Mouse (Mus musculus): ENCODE data around the gene Caskin2. TPM values are rescaled to one million over a fixed set of nuclear protein-coding genes. Genes with fewer than 3 reads are reported as not detected.

Gene Caskin2
- polyA plus RNA-seq, 1 experiment from 2014 or later: 21.0 TPM

DNA sequence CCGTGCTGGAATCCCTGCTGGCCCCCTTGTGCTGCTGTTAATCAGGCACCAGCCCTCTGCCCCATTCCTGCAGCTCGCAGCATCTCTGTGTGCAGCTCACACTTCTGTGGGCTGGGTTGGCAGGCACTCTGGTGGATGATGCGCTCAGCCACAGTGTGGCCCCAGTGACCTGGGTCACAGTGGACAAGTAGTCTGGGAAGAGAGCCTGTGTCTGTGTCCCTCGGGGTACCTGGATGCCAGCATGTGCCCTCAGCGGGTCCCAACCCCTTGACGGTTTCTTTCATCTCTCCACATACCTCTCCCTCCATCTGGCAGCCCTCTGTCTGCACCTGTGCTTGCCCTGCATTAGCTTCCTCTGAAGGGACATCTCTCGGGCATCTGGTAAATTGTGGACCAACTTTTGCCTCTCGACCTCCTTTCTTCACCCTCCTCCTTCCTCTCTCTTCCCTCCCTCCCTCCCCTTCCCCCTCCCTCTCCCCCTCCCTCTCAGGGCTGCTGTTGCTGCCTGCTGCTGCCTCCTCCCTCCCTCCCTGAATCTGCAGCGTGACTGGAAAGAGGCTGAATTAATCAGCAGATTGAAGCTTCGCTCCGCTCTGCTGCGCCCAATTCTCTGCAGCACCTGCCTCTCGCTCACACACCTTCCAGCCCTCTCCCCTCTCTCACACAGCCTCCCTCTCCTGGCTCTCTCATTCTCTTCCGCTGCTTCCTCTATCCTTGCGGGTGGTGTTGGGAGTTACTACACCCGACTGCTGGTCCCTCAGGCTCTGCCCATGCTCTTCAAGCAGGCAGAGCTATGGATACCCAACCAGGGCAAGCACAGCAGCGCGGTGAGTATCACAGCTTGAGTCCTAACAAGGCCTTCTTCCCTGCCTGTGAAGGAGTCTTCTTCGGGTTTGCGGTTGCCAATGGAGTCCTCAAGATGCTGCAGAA, 33.0 kb downstream of the Caskin2 start:
- 19% methylated on average over 20 of the region's 20 CpGs for WGBS
- Histone ChIP-seq H3K9ac (ENCODE audit: low read length) (peak overlapping the region; percentile 59; the same call in 1 of the 2 replicates), H3K27ac (replicated peaks in 1 of 2; ENCODE audit: control insufficient read depth in 1 of 2, insufficient read depth in 1 of 2, low read depth in 2 of 2, low read length in 2 of 2) (peak overlapping the region; percentile 97), H3K4me2 (ENCODE audit: low read length) (peak overlapping the region; percentile 56), H3K27me3 (ENCODE audit: control insufficient read depth, insufficient read depth, low read length) (no peaks in the 10 kb centered on the region), H3K9me3 (ENCODE audit: control insufficient read depth, low read length) (no peaks in the 10 kb centered on the region), H3K4me1 (ENCODE audit: control insufficient read depth in 2 of 2, insufficient read depth in 2 of 2, low read length in 2 of 2) (peaks cover 47 to 59% of the 10 kb centered on the region in 2 experiments), H3K36me3 (ENCODE audit: control insufficient read depth, insufficient read depth, low read length) (peaks cover 21% of the 10 kb centered on the region), H3K4me3 (ENCODE audit: control insufficient read depth in 1 of 2, insufficient read depth in 1 of 2, low read depth in 1 of 2, low read length in 2 of 2) (no peak overlapping the region)
- no peak for ATAC-seq (ENCODE audit: insufficient number of reproducible peaks, insufficient read depth, low FRiP score, low read depth)

DNA sequence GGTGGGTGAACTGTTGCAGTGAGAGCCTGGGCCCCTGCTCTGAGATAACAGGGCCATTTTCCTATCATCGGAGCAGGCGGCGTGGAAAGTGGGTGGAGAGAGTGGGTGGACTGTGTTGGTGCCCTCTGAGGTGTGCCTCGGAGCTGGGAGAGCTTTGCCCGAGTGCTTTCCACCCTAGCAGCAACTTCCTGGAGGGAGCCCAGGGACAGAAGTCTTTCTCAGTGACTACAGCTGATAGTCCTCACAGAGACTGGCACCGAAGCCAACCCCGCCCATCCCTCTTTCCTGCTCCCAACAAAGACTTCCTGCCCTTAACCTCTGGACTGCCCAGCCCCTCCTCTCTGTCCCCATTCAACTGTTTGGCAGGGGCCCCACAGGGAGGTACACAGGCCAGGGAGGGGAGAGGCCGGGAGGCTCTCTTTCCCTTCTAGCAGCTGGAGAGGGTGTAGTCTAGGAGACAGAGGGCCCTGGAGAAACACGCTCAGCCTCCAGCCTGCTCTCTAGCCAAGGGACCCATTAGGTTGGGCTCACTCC, 34.3 kb downstream of the Caskin2 start:
- peak; percentile 91 for ATAC-seq (ENCODE audit: insufficient number of reproducible peaks, insufficient read depth, low FRiP score, low read depth)
- WGBS: 2% methylated on average over 9 of the region's 9 CpGs
- H3K9ac ChIP-seq (ENCODE audit: low read length): peak overlapping the region; percentile 59
- H3K4me2 ChIP-seq (ENCODE audit: low read length): peak overlapping the region; percentile 56
- H3K27me3 ChIP-seq (ENCODE audit: control insufficient read depth, insufficient read depth, low read length): no peaks in the 10 kb centered on the region
- peak overlapping the region; percentile 8 to 12; a peak in 1 of 4 replicates for H3K4me3 ChIP-seq (ENCODE audit: control insufficient read depth in 1 of 2, insufficient read depth in 1 of 2, low read depth in 1 of 2, low read length in 2 of 2)
- peak overlapping the region; percentile 97 for H3K27ac ChIP-seq (replicated peaks in 1 of 2; ENCODE audit: control insufficient read depth in 1 of 2, insufficient read depth in 1 of 2, low read depth in 2 of 2, low read length in 2 of 2)
- no peaks in the 10 kb centered on the region for H3K9me3 ChIP-seq (ENCODE audit: control insufficient read depth, low read length)
- peaks cover 52 to 70% of the 10 kb centered on the region in 2 experiments for H3K4me1 ChIP-seq (ENCODE audit: control insufficient read depth in 2 of 2, insufficient read depth in 2 of 2, low read length in 2 of 2)
- peaks cover 17% of the 10 kb centered on the region for H3K36me3 ChIP-seq (ENCODE audit: control insufficient read depth, insufficient read depth, low read length)

DNA sequence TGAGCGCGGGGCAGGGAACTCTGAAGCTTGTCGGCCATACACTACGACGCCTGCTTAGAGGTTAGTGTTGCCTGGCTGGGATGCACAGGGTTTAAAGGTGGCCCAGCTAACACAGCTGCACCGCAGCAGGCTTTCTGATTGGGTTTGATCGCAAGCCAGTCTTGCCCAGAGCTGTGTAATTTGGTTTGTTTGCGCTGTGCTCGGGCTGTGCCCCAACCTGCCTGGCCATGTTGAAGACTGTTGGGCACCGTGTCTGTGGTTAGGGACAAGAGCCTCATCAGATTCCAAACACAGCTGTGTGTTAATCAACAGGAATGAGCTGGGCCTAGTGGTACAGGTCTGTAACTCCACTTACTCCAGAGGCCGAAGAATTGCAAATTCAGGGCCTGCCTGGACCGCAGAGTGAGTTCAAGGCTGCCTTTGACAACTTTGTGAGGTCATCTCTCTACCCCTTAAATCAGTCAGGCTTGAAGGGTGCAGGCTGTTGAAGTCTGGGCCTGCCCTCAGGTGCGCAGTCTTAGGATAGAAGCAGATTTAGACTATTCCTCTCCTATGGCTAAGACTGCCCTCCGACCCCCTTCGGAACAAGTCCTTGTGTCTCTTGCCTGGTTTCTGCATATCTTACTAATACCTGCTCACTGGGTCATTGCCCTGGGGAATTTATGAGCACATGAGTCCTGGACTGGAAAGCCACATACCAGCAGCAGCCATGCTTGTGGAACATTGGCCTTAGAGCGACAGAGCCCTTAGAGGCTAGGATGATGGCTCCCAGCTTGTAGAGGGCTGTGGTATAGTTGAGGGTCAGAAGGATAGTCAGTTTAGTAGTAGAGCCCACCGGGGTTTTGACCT, 35.7 kb downstream of the Caskin2 start:
- ATAC-seq (ENCODE audit: insufficient number of reproducible peaks, insufficient read depth, low FRiP score, low read depth): no peak

DNA sequence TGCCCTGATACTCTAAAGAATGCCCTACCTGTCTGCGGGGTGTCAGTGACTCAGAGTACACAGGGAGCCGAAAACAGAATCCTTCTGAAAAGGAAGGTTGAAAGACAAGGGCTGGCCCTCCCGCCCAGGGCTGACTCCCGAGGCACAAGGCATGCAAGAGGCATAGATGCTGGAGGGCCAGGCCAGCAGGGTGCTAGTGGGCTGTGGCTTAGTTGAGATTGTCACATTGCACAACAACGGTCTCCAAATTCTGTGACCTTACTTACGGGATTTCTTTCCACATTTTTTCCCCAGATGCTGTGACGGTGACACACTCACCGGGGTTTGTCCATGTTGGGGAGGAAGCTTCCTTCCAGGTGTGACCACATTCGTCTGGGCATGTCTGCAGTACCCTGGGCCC, 36.5 kb downstream of the Caskin2 start:
- peaks cover 22% of the 10 kb centered on the region for H3K36me3 ChIP-seq (ENCODE audit: control insufficient read depth, insufficient read depth, low read length)
- peak overlapping the region; percentile 43; the same call in 1 of the 2 replicates for H3K9ac ChIP-seq (ENCODE audit: low read length)
- no peak for ATAC-seq (ENCODE audit: insufficient number of reproducible peaks, insufficient read depth, low FRiP score, low read depth)
- H3K9me3 ChIP-seq (ENCODE audit: control insufficient read depth, low read length): no peaks in the 10 kb centered on the region
- H3K4me2 ChIP-seq (ENCODE audit: low read length): peak overlapping the region; percentile 29; the same call in 1 of the 2 replicates
- H3K27me3 ChIP-seq (ENCODE audit: control insufficient read depth, insufficient read depth, low read length): no peaks in the 10 kb centered on the region
- WGBS: 66% methylated on average over 9 of the region's 9 CpGs
- peak overlapping the region; percentile 25 to 75 for H3K27ac ChIP-seq (replicated peaks in 1 of 2; ENCODE audit: control insufficient read depth in 1 of 2, insufficient read depth in 1 of 2, low read depth in 2 of 2, low read length in 2 of 2)
- peaks cover 52 to 70% of the 10 kb centered on the region in 2 experiments for H3K4me1 ChIP-seq (ENCODE audit: control insufficient read depth in 2 of 2, insufficient read depth in 2 of 2, low read length in 2 of 2)
- H3K4me3 ChIP-seq (ENCODE audit: control insufficient read depth in 1 of 2, insufficient read depth in 1 of 2, low read depth in 1 of 2, low read length in 2 of 2): no peak overlapping the region

More for the DNA sequence above, 35.7 kb downstream of the Caskin2 start:
- Histone ChIP-seq H3K9ac (ENCODE audit: low read length) (no peak overlapping the region), H3K36me3 (ENCODE audit: control insufficient read depth, insufficient read depth, low read length) (peaks cover 19% of the 10 kb centered on the region), H3K9me3 (ENCODE audit: control insufficient read depth, low read length) (no peaks in the 10 kb centered on the region), H3K27ac (replicated peaks in 1 of 2; ENCODE audit: control insufficient read depth in 1 of 2, insufficient read depth in 1 of 2, low read depth in 2 of 2, low read length in 2 of 2) (peak overlapping the region in 1 of 2 experiments; percentile 75; a peak in 2 of 4 replicates), H3K27me3 (ENCODE audit: control insufficient read depth, insufficient read depth, low read length) (no peaks in the 10 kb centered on the region), H3K4me1 (ENCODE audit: control insufficient read depth in 2 of 2, insufficient read depth in 2 of 2, low read length in 2 of 2) (peaks cover 52 to 70% of the 10 kb centered on the region in 2 experiments), H3K4me3 (ENCODE audit: control insufficient read depth in 1 of 2, insufficient read depth in 1 of 2, low read depth in 1 of 2, low read length in 2 of 2) (no peak overlapping the region), H3K4me2 (ENCODE audit: low read length) (no peak overlapping the region)
- 87% methylated on average over 17 of the region's 17 CpGs for WGBS

DNA sequence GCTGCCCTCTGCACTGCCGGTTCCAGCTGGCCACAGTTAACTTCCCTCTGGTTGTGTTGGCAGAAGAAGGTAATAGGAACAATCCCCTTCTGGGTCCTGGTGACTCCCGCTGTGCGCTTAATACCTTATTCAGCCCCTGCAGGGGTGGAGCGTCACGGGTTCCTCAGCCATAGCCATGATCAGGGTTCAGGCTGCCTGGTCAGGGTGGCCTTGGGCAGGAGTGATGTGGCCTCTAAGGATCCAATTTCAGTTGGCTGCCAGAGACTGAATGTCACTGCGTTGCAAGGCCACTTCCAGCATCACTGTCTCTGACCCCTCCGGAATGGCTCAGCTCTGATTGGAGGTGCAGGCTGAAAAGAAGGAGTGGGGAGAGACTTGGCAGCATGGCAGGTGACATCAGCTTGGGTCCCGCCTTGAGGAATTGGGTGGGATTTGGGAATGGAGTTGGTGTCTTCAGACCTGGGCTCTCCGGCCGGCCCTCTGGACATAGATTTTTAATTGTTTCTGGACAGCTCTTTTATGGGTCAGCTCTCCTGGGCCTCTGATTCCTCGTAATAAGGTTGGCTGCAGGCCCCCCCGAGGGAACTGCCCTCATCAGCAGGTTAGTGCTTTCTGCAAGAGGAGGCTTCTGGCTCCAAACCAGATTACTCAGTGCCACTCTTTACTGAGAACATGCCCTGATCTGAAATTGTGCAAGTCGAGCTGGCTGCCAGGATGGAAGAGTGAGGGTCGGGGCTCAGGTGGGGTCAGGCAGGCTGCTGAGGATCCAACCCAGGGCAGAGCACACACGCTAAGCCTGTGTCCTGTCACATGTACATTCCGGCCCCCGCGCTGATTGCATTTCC, 37.4 kb downstream of the Caskin2 start:
- Histone ChIP-seq H3K4me2 (ENCODE audit: low read length) (peak overlapping the region; percentile 29), H3K4me1 (ENCODE audit: control insufficient read depth in 2 of 2, insufficient read depth in 2 of 2, low read length in 2 of 2) (peaks cover 52 to 64% of the 10 kb centered on the region in 2 experiments), H3K4me3 (ENCODE audit: control insufficient read depth in 1 of 2, insufficient read depth in 1 of 2, low read depth in 1 of 2, low read length in 2 of 2) (no peak overlapping the region), H3K9me3 (ENCODE audit: control insufficient read depth, low read length) (no peaks in the 10 kb centered on the region), H3K27me3 (ENCODE audit: control insufficient read depth, insufficient read depth, low read length) (no peaks in the 10 kb centered on the region), H3K9ac (ENCODE audit: low read length) (peak overlapping the region; percentile 43; the same call in 1 of the 2 replicates), H3K36me3 (ENCODE audit: control insufficient read depth, insufficient read depth, low read length) (peaks cover 14% of the 10 kb centered on the region), H3K27ac (replicated peaks in 1 of 2; ENCODE audit: control insufficient read depth in 1 of 2, insufficient read depth in 1 of 2, low read depth in 2 of 2, low read length in 2 of 2) (peak overlapping the region; percentile 25 to 75)
- WGBS: 33% methylated on average over 18 of the region's 18 CpGs
- no peak for ATAC-seq (ENCODE audit: insufficient number of reproducible peaks, insufficient read depth, low FRiP score, low read depth)

DNA sequence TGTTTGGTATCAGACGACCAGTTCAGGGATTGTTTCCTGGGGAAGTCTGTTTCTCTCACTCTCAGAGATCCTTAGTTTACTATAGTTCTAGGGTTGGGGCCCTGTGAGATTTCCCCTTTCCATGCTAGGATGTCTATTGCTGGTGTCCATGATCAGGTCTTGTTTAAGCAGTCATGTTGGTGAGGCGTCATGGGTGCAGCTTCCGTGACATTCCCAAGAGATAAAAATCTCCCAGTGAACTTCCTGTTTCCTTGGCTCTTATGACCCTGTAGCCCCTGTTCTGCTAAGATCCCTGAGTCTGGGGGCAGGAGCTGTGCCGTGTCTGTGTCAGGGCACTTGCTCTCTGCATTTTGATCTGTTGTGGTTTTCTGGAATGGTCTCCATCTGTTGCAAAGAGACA, 38.8 kb downstream of the Caskin2 start:
- Histone ChIP-seq H3K27me3 (ENCODE audit: control insufficient read depth, insufficient read depth, low read length) (no peaks in the 10 kb centered on the region), H3K9me3 (ENCODE audit: control insufficient read depth, low read length) (no peaks in the 10 kb centered on the region), H3K9ac (ENCODE audit: low read length) (no peak overlapping the region; the same call in 1 of the 2 replicates), H3K36me3 (ENCODE audit: control insufficient read depth, insufficient read depth, low read length) (peaks cover 12% of the 10 kb centered on the region; the same call in 1 of the 2 replicates), H3K4me1 (ENCODE audit: control insufficient read depth in 2 of 2, insufficient read depth in 2 of 2, low read length in 2 of 2) (peaks cover 48 to 60% of the 10 kb centered on the region in 2 experiments), H3K27ac (replicated peaks in 1 of 2; ENCODE audit: control insufficient read depth in 1 of 2, insufficient read depth in 1 of 2, low read depth in 2 of 2, low read length in 2 of 2) (peak overlapping the region in 1 of 2 experiments; percentile 75; a peak in 1 of 4 replicates), H3K4me3 (ENCODE audit: control insufficient read depth in 1 of 2, insufficient read depth in 1 of 2, low read depth in 1 of 2, low read length in 2 of 2) (no peak overlapping the region), H3K4me2 (ENCODE audit: low read length) (no peak overlapping the region)
- 50% methylated on average over 4 of the region's 4 CpGs for WGBS
- no peak for ATAC-seq (ENCODE audit: insufficient number of reproducible peaks, insufficient read depth, low FRiP score, low read depth)
